Mouse (Mus musculus) stomach, postnatal 0 days (tissue): ENCODE data around the gene Dhx37. TPM values are rescaled to one million over a fixed set of nuclear protein-coding genes. Genes with fewer than 3 reads are reported as not detected.
"Not testable (repeated sequence)": the region's sequence is repeated elsewhere in the genome, so short reads cannot be mapped to it uniquely, and the experiment has no call there.

ENCODE experiments used
- ATAC-seq: fragments of 200-750 bp; cut with Nextera tagmentation; 2 replicates; pipeline ENCODE4 v1.8.0; 2017; ENCODE audit not compliant: low FRiP score, low TSS enrichment
- DNase-seq: peaks from one replicate; pipeline ENCODE4 v3.0.0-alpha.2; 2016; ENCODE audit warnings: low spot score
- H3K27ac ChIP-seq: fragments of 300-500 bp; sonication (generic); replicated peaks from 2 replicates; pipeline ENCODE4 v1.5.1; 2014; ENCODE audit warnings: mild to moderate bottlenecking, control low read depth
- H3K27me3 ChIP-seq: fragments of 300-500 bp; sonication (generic); 2 replicates; pipeline ENCODE4 v1.6.1; 2014; ENCODE audit warnings: low read length; ENCODE audit not compliant: control insufficient read depth, insufficient read depth
- H3K36me3 ChIP-seq: fragments of 300-500 bp; sonication (generic); 2 replicates; pipeline ENCODE4 v1.6.1; 2014; ENCODE audit warnings: low read length, mixed read lengths; ENCODE audit not compliant: control insufficient read depth, insufficient read depth
- H3K4me1 ChIP-seq: fragments of 300-500 bp; sonication (generic); replicated peaks from 2 replicates; pipeline ENCODE4 v1.6.1; 2014; ENCODE audit warnings: antibody characterized with exemption; ENCODE audit not compliant: control insufficient read depth, insufficient read depth
- H3K4me2 ChIP-seq: fragments of 300-500 bp; sonication (generic); replicated peaks from 2 replicates; pipeline ENCODE4 v1.6.1; 2014; ENCODE audit warnings: low read depth, mild to moderate bottlenecking, control low read depth, moderate library complexity
- H3K4me3 ChIP-seq: fragments of 300-500 bp; sonication (generic); 2 replicates; pipeline ENCODE4 v1.5.1; 2014; ENCODE audit warnings: low read depth, low read length, control low read depth
- H3K9ac ChIP-seq: fragments of 300-500 bp; sonication (generic); 2 replicates; pipeline ENCODE4 v1.6.1; 2014; ENCODE audit warnings: mild to moderate bottlenecking, low read length, control low read depth, mixed read lengths
- H3K9me3 ChIP-seq: fragments of 300-500 bp; sonication (generic); 2 replicates; pipeline ENCODE4 v1.6.1; 2016; ENCODE audit warnings: low read length; ENCODE audit not compliant: control insufficient read depth
- CTCF ChIP-seq: IDR thresholded peaks from 2 replicates; pipeline ENCODE4 v1.5.1; 2016; ENCODE audit warnings: antibody characterized with exemption, low read depth, mild to moderate bottlenecking, moderate library complexity
- EP300 ChIP-seq: optimal IDR thresholded peaks from 2 replicates; pipeline ENCODE3; 2016; ENCODE audit warnings: antibody characterized with exemption
- whole genome bisulfite sequencing: fragments of 180-500 bp; shearing (Covaris S2); extraction: QIAGEN DNeasy Blood & Tissue Kit; methylation state at CpG from one replicate; pipeline ENCODE4 v1.1.7; 2014; 5-methylcytosine and 5-hydroxymethylcytosine counted together
- polyA plus RNA-seq: library from polyadenylated mRNA; unstranded; fragments of >200 nt; fragmentation: Nextera tagmentation; extraction: Ambion mirVana; gene quantifications from 2 replicates; pipeline ENCODE4 v1.2.1, GENCODE M21; 2015

Gene Dhx37
- polyA plus RNA-seq, 1 experiment from 2014 or later: 3.3 TPM

GRCm38 (mm10) chr5:125392977-125393621 is 40.8 kb downstream of the Dhx37 start:
- Histone ChIP-seq H3K27me3 (no peaks in the 10 kb centered on the region), H3K4me3 (peak overlapping the region; percentile 17), H3K27ac (peak overlapping the region; percentile 96), H3K4me2 (peak overlapping the region; percentile 51), H3K4me1 (peaks cover 8% of the 10 kb centered on the region; the same call in 1 of the 2 replicates), H3K36me3 (no peaks in the 10 kb centered on the region; the same call in 1 of the 2 replicates), H3K9me3 (no peaks in the 10 kb centered on the region), H3K9ac (peak overlapping the region; percentile 64)
- TF ChIP-seq CTCF (no peak), EP300 (no peak)
- DNase-seq (peak; percentile 97), ATAC-seq (peak; percentile 92)
- WGBS: under 1% methylated on average over 19 of the region's 20 CpGs

- Histone ChIP-seq H3K36me3 (no peaks in the 10 kb centered on the region; the same call in 1 of the 2 replicates), H3K4me3 (no peak overlapping the region), H3K4me1 (peaks cover 8% of the 10 kb centered on the region; the same call in 1 of the 2 replicates), H3K9me3 (no peaks in the 10 kb centered on the region), H3K27me3 (no peaks in the 10 kb centered on the region), H3K27ac (peak overlapping the region; percentile 96), H3K4me2 (peak overlapping the region; percentile 51), H3K9ac (peak overlapping the region; percentile 55)
- DNase-seq (no peak), ATAC-seq (no peak)
- TF ChIP-seq CTCF: no peak
- TF ChIP-seq EP300: no peak
- WGBS: 31% methylated on average over 1 of the region's 1 CpGs
Measured at GRCm38 (mm10) chr5:125392618-125392976, 41.3 kb downstream of the Dhx37 start.

GRCm38 (mm10) chr5:125392176-125392575 is 41.7 kb downstream of the Dhx37 start:
- DNase-seq, ATAC-seq, H3K9me3 ChIP-seq, H3K4me3 ChIP-seq, H3K9ac ChIP-seq, H3K36me3 ChIP-seq, H3K27me3 ChIP-seq, H3K4me1 ChIP-seq: not testable (repeated sequence)
- peak overlapping the region; percentile 19 for H3K4me2 ChIP-seq
- 93% methylated on average over 4 of the region's 4 CpGs for WGBS
- H3K27ac ChIP-seq: peak overlapping the region; percentile 96

- WGBS: 20% methylated on average over 5 of the region's 5 CpGs
Measured at GRCm38 (mm10) chr5:125391609-125392008, 42.3 kb downstream of the Dhx37 start.

GRCm38 (mm10) chr5:125390906-125391477 is 42.9 kb downstream of the Dhx37 start:
- 70% methylated on average over 3 of the region's 3 CpGs for WGBS
- Histone ChIP-seq H3K9me3 (no peaks in the 10 kb centered on the region), H3K9ac (no peak overlapping the region), H3K4me1 (peaks cover 8% of the 10 kb centered on the region; the same call in 1 of the 2 replicates), H3K27me3 (no peaks in the 10 kb centered on the region), H3K36me3 (peaks cover under 1% of the 10 kb centered on the region), H3K4me3 (no peak overlapping the region), H3K27ac (peak overlapping the region; percentile 96), H3K4me2 (peak overlapping the region; percentile 20; the same call in 1 of the 2 replicates)
- DNase-seq: no peak
- TF ChIP-seq CTCF (no peak), EP300 (no peak)
- no peak for ATAC-seq

More at GRCm38 (mm10) chr5:125391609-125392008, 42.3 kb downstream of the Dhx37 start:
- DNase-seq (peak; percentile 72), ATAC-seq (no peak)
- TF ChIP-seq EP300 (no peak), CTCF (no peak)
- H3K4me3 ChIP-seq: no peak overlapping the region
- peaks cover 8% of the 10 kb centered on the region; the same call in 1 of the 2 replicates for H3K4me1 ChIP-seq
- no peaks in the 10 kb centered on the region for H3K9me3 ChIP-seq
- H3K27ac ChIP-seq: peak overlapping the region; percentile 96
- no peaks in the 10 kb centered on the region for H3K27me3 ChIP-seq
- peak overlapping the region; percentile 20 for H3K4me2 ChIP-seq
- 0 out of 2 replicates have a peak overlapping the region, but pooled peaks have one; percentile 35 for H3K9ac ChIP-seq
- H3K36me3 ChIP-seq: no peaks in the 10 kb centered on the region; the same call in 1 of the 2 replicates
